Mouse (Mus musculus) splenic B cell, adult 2 months (primary cell): Measurements from ENCODE around the gene Adarb1.
"Not testable (repeated sequence)": the region's sequence is repeated elsewhere in the genome, so short reads cannot be mapped to it uniquely, and the experiment has no call there.

Experiments
- DNase-seq: peaks from one replicate; pipeline ENCODE4 v3.0.0-alpha.2; 2011; ENCODE audit warnings: low read depth, low spot score
- H3K27me3 ChIP-seq: 2 replicates; pipeline ENCODE4 v1.6.1; 2012; ENCODE audit warnings: mild to moderate bottlenecking, low read length, moderate library complexity, mixed read lengths; ENCODE audit not compliant: control insufficient read depth, poor library complexity, insufficient read depth, severe bottlenecking
- H3K36me3 ChIP-seq: 2 replicates; pipeline ENCODE4 v1.6.1; 2012; ENCODE audit warnings: mild to moderate bottlenecking, low read length, moderate library complexity, mixed read lengths; ENCODE audit not compliant: control insufficient read depth, poor library complexity, insufficient read depth, severe bottlenecking

The Adarb1 gene

GRCm38 (mm10) chr10:77298621-77299020, 119.4 kb downstream of the Adarb1 start:
- Histone ChIP-seq H3K36me3 (no peaks in the 10 kb centered on the region), H3K27me3 (no peaks in the 10 kb centered on the region)
- no peak for DNase-seq

DNA sequence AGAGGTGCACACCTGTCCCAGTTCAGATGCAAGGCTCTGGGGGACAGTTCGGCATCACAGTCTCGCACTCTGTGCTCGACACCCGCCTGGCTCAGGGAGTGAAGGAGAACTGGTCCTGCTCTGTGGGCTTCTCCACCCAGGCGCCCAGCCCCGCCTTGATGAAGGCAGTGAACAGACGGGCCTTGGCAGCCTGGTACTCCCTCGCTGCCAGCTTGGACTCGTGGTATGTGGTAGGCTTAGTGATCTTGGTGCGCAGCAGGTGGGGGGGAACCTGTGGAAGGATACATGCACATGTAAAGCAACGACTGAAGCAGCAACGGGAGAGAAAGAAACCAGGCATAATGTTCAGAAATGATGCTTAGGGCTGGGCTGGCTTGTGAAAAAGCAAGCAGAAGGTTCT, 123.4 kb downstream of the Adarb1 start:
- H3K36me3 ChIP-seq: no peaks in the 10 kb centered on the region
- H3K27me3 ChIP-seq: no peaks in the 10 kb centered on the region
- DNase-seq: no peak

DNA sequence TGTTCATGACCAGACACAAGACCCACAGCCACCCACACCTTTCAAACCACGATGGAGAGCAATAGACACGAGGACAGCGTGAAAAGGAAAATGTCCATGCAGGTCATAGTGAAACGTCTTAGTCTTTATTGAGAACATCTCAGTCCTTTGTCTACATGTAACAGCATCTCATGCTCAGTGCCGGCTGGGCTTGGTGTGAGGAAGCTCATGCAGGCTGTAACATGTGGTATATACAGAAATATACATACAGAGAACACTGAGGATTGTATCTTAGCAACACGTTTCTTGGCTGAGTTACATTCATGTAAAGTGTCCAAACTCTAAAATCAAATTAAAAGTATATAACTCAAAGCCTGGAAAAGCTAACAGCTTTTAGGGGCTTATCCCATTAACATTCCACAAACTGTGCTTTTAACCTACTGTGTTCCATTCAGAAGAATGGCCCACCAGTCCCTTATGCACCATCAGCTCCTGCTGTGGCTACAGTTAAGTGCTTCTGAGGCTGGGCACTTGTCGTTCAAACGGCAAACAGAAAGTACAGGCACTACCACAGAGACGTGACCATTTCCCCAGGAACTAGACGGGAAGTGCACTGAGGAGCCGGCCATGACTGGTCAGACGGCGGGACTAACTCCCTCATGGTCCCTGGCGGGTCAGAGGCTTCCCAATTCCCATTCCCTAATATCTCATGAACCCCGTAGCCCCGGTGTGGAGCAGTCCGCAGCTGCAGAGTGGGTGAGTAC, 127.3 kb downstream of the Adarb1 start:
- Histone ChIP-seq H3K27me3 (no peaks in the 10 kb centered on the region), H3K36me3 (no peaks in the 10 kb centered on the region)
- DNase-seq: no peak

DNA sequence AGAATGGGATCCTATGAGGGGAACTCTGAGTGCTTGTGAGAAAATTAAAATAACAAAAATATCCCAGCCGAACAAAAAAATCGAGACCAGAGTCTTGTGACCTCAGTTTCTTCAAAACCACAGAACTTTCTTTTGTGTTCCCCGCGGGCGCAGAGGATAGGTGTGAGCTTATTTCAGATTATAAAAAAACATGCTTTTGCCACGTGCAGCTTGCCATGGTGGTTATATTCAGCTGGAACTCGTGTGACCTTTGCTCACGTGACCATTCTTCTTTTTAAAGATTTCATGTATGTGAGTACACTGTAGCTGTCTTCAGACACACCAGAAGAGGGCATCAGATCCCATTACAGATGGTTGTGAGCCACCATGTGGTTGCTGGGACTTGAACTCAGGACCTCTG, 128.5 kb downstream of the Adarb1 start:
- peak; percentile 44 for DNase-seq
- Histone ChIP-seq H3K27me3 (no peaks in the 10 kb centered on the region), H3K36me3 (no peaks in the 10 kb centered on the region)

DNA sequence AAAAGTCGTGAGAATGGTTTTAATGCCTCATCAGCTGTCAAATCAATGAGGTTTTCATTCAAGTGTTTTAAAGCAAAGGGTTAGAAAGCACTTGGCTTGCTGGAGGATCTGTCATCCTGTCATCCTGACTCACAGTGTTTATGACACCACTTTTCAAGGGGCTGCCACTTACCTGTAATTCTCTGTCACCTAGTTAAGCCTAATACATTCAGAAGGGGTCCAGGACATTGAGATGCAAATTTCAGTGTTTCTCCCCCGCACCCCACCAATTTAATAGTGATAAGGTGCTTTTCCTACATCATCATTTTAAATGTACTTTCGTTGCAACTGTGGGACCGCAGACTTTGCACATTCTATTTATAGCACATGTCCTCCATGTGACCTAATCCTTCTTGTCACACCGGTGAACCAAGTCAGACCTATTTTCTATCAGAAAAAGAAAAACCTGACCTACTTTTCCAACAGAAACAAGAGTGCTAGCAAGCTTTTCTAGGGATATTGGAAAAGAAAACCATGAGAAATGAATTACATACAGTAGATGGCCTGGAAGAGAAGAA, 129.4 kb downstream of the Adarb1 start:
- no peaks in the 10 kb centered on the region for H3K36me3 ChIP-seq
- H3K27me3 ChIP-seq: no peaks in the 10 kb centered on the region
- peak; percentile 52 for DNase-seq

DNA sequence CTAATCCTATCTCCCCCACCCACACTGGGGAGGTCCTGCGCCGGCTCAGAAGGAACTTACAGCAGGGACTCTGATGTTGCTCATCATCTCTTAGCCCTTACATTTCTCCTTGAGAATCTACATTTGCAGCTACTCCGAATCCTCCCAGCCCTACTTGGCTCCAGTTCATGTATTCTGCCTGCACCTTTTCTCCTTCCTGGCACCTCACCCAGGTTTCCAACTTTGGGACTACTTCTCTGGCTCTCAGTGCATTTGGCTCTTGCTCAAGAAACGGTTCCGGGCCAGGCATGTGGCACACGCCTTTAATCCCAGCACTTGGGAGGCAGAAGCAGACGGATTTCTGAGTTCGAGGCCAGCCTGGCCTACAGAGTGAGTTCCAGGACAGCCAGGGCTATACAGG, 130.4 kb downstream of the Adarb1 start:
- Histone ChIP-seq H3K36me3 (no peaks in the 10 kb centered on the region), H3K27me3 (no peaks in the 10 kb centered on the region)
- DNase-seq: no peak

- no peaks in the 10 kb centered on the region for H3K36me3 ChIP-seq
- no peaks in the 10 kb centered on the region for H3K27me3 ChIP-seq
- no peak for DNase-seq
Measured at GRCm38 (mm10) chr10:77284832-77285231, 133.2 kb downstream of the Adarb1 start.

GRCm38 (mm10) chr10:77282822-77283221, 135.2 kb downstream of the Adarb1 start:
- no peaks in the 10 kb centered on the region for H3K36me3 ChIP-seq
- H3K27me3 ChIP-seq: no peaks in the 10 kb centered on the region
- peak; percentile 86 for DNase-seq

GRCm38 (mm10) chr10:77282085-77282484, 136.0 kb downstream of the Adarb1 start:
- H3K27me3 ChIP-seq, H3K36me3 ChIP-seq, DNase-seq: not testable (repeated sequence)

DNA sequence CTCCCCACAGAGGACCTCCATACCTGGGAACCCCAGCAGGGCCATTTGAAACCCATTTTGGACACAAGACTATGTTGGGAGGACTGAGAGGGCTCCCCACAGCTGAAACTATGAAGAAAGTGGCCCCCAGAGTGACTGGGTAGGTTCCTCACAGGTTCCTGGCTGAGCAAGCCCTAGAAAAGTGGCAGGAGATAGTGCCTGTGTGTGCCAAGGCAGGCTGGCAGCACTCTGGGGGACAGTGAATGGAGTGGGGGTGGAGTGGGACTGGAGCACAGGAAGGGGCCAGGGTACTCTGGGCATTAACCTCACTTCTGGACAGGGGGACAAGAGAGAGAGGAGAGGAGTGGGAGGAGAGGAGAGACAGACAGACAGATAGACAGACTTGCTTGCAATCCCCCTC, 144.3 kb downstream of the Adarb1 start:
- DNase-seq: no peak
- Histone ChIP-seq H3K36me3 (peaks cover 3% of the 10 kb centered on the region; the same call in 1 of the 2 replicates), H3K27me3 (no peaks in the 10 kb centered on the region)

DNA sequence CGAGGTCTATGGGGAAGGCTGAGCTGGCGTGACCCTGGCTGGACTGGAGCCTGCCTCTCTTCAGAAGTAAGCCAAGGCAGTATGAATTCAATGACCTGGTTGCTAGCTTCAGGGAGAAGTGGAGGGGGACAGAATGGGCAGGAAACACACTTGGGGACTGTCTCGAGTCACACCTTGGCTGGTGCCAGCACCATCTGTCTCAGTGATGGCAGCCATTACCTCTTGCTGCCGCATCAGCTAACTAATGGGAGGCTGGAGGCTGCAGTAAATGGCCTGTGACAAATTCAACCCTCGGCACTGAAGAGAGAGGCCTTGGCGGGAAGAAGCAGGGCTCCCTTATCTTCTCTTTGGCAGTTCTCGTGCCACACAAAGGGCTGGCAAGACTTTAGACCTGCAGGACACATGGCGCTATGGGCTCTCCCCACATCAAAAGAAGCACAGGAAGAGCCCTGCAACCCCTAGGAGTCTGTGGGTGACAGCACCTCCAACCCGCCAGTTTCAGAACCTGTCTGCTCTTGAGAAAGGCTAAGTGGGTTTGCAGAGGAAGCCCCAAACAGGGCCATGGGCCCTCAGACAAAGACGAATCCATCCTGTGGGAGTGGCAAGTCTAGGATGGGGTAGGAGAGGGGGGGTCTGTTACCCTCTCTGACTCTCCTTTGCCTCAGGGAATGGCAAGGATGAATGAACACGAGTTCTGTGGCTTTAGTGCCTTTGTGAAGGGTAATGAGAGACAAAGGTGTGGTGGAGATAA, 144.9 kb downstream of the Adarb1 start:
- Histone ChIP-seq H3K36me3 (peaks cover 7% of the 10 kb centered on the region; the same call in 1 of the 2 replicates), H3K27me3 (no peaks in the 10 kb centered on the region)
- DNase-seq: no peak

DNA sequence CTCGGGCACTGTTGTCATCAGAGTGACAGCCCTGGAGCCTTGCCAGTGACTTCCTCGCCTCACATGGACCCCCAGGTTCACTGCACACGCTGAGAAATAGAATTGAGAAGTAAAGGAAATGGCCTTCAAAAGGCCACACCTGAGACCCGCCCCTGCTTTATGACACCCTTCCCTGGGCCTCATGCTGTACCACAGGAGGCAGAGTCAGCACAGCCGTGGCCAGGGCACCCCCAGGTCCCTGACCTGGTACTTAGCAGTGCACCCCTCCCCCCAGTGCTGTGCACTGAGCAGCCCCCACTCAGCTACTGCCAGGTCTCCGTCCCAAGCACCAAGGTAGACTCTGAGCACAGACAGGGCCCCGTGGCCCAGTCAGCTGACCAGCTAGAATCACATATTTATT, 148.9 kb downstream of the Adarb1 start:
- DNase-seq: no peak
- Histone ChIP-seq H3K36me3 (peaks cover 10% of the 10 kb centered on the region; the same call in 1 of the 2 replicates), H3K27me3 (no peaks in the 10 kb centered on the region)

GRCm38 (mm10) chr10:77267027-77267426, 151.0 kb downstream of the Adarb1 start:
- no peaks in the 10 kb centered on the region for H3K27me3 ChIP-seq
- peaks cover 15% of the 10 kb centered on the region; the same call in 1 of the 2 replicates for H3K36me3 ChIP-seq
- DNase-seq: no peak

DNA sequence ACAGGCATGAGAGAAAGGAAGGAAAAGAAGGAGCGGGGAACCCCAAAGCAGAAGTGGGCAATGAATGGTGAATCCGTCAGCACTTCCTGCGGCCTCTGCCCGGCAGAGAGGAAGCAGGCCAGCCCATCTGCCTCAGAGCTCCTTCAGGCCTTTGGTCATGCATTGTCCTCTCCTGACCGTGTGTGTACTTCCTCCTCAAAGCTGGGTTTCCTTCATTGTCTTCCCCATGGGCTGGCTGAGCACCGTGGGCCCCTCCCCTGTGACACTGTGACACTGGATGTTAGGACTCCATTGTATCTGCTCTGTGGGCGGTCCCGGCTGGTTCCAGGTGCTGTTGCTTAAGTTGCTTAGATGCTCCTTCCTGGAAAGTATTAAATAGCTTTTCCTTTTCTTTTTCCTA, 151.8 kb downstream of the Adarb1 start:
- H3K27me3 ChIP-seq: no peaks in the 10 kb centered on the region
- H3K36me3 ChIP-seq: peaks cover 15% of the 10 kb centered on the region; the same call in 1 of the 2 replicates
- DNase-seq: no peak
